Mouse (Mus musculus) adrenal gland (tissue): ENCODE measurements around the gene Tubb4b.

ENCODE experiments used
- intact Hi-C: fragments of 180-260 bp; cut with DNase I; formaldehyde crosslinking; loops from one replicate; pipeline ENCODE4 v1.15.1; 2025

Tubb4b gene

DNA sequence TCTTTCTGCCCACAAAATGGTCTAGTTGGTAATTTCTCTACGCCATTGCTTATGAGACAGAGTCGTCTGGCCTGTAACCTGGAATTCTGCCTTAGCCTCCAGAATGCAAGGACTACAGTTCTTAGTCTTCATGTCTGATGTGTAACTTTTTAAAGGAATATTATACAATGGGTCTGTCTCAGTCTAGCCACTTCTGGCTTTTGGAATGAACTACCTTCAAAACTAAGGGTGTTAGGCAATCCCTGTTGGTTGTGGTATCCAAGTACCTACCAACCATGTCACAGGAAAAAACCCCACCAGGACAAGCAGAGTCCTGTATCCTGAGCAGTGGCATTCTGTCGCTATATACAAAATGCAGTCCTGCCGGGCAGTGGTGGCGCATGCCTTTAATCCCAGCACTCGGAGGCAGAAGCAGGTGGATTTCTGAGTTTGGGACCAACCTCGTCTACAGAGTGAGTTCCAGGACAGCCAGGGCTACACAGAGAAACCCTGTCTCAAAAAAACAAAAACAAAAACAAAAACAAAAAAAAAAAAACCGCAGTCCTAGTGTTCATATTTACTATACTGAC, 1.4 kb upstream of the Tubb4b start:
- intact Hi-C loops: no loop called here

DNA sequence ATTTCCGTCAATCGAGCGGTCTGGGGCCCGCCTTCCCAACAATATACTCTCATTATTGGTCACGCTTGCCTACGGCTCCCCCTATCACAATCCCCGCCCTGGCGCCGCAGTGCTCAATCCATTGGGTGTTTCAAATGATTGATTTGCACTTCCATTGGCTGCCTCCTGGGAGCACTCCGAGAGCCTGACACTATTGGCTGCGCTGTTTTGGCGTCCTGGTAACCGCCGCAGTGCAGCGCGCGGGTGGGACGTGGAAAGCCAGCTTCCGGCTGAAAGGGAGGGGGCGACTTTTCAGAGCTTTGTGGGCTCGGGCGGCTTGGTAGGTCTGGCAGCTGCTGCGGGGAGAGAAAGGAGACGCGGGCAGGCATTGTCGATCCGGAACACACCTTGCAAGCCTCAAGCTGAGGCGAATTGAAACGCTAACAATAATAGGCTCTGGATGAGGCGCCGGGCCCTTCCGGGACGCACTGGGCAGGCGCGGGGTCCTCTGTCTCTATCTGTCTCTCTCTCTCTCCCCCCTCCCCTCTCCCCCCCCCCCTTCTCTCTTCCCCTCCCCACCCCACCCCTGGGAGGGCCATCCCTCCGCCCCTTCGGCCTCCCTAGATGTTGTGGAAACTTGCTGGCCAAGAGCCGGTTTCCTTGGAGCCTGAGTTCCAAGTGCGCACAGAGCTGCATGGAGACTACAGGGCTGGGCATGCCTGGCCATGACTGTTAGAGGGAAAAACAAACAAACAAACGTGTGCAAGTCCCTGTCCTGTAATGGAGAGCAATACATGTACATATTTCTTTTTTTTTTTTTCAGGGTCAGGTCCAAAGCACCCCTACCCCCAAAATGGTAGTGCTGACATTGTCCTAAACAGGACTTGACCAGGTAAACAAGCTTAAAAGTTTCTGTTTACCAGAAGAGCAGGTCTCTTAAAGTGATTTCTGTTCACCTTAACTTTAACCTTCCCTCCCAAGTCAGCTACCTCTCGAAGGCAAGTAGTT, 557 bp upstream of the Tubb4b start:
- intact Hi-C loops: no loop called here

- intact Hi-C loops: no loop called here
Observed at GRCm38 (mm10) chr2:25223681-25224491, 616 bp downstream of the Tubb4b start.

GRCm38 (mm10) chr2:25221331-25221772, 3.1 kb downstream of the Tubb4b start:
- intact Hi-C loops: no loop called here

- intact Hi-C loops: no loop called here
Observed at GRCm38 (mm10) chr2:25218445-25218844, 6.1 kb downstream of the Tubb4b start, which contains the start of gene Fam166a. Fam166a (plus strand) TSS chr2:25218745.

- intact Hi-C loops: no loop called here
Observed at GRCm38 (mm10) chr2:25217666-25218065, 6.8 kb downstream of the Tubb4b start.

GRCm38 (mm10) chr2:25214444-25214843, 10.1 kb downstream of the Tubb4b start, which contains the start of gene Stpg3:
Stpg3 (minus strand) TSS chr2:25214637.
- intact Hi-C loops: no loop called here

DNA sequence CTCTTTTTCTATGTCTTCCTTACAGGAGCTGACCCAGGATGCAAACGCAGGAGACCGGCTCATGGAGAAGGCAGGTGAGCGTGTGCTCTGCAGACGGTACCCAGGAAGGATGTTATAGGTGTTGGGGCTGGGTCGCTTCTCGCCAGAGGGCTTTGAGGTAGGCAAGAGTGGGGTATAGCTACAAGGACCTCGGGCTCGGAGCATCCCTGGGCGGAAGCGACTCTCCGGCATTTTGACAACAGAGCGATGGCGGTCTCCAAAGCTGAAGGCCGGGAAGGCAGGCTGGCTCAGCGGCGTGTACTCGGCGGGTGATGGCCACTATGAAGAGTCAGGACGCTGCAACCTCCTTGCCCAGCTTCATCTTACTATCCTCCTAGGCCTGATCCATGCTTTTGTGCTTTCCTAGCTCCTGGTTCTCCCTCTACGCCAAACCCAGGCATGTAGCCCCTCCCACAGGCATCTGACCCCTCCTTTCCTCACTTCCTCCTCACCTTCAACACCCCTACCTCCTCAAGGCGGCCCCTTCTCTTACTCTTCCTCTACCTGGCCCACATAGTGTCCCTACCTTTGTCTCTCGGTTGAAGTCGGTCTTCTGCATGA, 11.1 kb downstream of the Tubb4b start:
- intact Hi-C loops: no loop called here

DNA sequence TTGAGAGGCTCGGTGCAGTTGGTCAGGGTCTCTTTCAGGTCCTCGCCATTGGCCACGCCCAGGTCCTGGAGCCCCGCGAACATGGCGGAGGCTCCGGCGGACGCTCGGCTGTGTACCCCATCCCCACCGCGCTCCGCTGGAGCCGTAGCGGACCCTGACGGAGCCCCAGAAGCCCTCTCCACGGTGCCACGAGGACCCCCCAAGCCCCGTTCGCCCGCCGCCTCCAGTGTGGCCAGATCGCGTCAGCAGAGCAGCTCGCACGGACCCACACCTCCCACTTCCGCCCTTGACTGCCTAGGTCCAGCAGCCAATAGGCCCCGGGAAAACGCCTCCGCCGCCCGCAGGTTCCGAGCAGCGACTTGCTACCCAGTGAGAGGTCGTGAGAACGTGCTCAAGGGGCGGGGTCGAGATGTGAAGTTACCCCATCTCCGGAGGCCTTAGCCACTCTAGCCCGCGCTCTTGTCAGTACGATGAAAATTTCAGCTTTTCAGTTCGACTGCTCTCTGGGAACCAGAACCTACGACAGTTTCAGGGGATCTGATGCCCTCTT, 13.3 kb downstream of the Tubb4b start, which contains the start of gene Nelfb:
Nelfb (minus strand) TSS at position 369 of the 550 bp plus-strand sequence.
- intact Hi-C loops: no loop called here

GRCm38 (mm10) chr2:25210686-25211085, 13.8 kb downstream of the Tubb4b start:
- intact Hi-C loops: no loop called here

GRCm38 (mm10) chr2:25207593-25207992, 16.9 kb downstream of the Tubb4b start:
- intact Hi-C loops: no loop called here

- intact Hi-C loops: no loop called here
Observed at GRCm38 (mm10) chr2:25203631-25204214, 20.8 kb downstream of the Tubb4b start.

GRCm38 (mm10) chr2:25200631-25201030, 23.9 kb downstream of the Tubb4b start:
- intact Hi-C loops: no loop called here

DNA sequence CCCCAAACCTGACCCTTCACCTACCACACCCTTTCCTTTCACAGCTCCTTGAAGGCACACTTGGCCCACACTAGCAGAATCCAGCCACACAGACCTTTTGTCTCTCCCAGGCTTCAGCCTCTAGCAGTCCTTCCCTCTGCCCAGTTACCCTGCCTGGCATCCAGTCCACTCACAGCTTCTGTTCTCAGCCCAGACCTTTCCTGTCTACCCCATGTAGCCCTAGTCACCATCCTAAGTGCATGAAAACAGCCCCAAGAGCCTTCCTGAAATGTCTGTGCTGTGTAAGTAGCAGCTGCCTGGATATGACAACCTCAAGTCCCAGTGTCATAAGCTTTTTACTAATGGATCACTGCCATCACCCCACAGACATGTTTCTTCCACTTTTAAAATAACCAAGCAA, 26.6 kb downstream of the Tubb4b start:
- intact Hi-C loops: loop anchor here (10.0 kb wide), 1 partner anchor 137 kb away; the partner anchor contains the start of gene Man1b1

GRCm38 (mm10) chr2:25197191-25197590, 27.3 kb downstream of the Tubb4b start:
- intact Hi-C loops: loop anchor here (10.0 kb wide), 1 partner anchor 138 kb away; the partner anchor contains the start of gene Man1b1

DNA sequence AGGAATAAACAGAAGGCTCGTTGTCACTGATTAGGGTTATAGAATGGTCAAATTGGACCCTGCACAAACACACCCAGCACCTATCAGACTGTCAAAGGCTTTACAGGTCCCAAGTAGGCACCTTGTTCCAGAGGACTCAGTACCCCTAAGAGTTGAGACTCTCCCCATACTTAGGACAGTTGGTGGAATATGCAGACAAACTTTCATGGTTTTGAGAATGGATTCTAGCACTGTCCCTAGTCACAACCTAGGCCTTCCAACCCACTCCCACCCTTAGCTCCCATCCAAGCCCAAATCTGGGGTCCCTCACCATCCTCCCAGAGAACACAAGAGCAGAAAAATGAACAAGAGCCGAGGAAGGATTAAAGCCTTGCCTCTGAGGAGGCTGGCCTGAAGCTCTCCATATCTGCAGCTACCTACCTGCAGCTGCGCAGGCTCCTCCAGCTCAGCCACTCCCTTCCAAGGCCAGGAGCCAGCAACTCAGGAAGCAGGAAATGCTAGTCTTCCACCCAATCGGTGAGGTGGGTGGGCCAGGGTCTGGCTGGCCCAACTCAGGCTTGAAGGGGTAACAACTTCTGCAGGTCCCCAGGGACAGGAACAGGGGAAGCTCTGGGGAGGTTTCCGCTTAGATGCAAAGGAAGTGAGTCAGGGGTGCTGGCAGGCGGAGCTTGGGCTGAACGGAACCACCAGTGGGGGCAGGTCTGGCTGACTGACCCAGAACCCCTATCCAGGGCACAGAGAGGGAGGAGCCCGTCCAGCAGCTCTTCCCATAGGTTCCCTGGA, 28.1 kb downstream of the Tubb4b start, which contains the start of gene Tor4a:
Tor4a (minus strand) TSS at position 715 of the 783 bp plus-strand sequence.
- intact Hi-C loops: loop anchor here (10.0 kb wide), 1 partner anchor 138 kb away; the partner anchor contains the start of gene Man1b1

DNA sequence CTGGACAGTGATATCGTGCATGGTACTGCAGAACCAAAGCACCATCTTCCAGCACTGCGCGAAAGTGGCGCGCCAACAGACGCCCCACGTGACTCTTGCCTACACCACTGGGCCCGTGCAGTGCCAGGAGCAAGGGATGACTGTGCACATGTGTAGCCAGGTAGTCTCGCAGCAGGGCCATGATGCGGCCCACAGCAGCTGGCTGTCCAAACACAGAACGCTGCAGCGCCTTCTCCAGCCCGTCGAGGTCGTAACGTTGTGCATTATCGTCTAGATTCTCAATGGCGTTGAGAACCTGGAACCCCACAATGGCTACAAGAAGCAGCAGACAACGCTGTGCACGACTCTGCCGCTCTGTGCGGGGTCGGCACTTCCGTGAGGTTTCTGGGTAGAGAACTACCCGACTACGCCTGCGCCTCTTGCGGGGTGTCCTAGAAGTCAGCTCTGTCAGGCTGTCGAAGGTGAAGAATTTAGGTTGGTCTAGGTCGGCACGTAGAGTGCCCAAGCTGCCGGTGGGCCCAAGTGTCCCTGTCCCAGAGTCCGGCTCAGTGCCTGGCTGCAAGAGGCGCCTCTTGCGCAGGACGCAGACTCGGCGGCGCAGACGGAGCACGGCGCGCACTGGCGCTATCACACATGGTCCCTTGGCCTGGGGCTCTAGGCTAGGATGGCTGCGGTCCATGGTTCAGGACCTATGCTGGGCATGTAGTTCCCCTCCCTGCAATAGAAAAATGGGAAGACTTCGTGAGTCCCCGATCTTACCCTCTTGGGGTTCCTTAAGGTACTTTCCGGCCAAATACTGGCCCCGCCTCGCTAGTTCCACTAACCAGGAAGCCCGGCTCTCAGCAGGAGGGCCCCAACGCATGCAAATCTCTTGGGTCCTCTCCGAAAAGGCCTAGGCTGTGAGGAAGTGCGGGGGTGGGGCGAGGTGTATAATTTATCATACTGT, 29.0 kb downstream of the Tubb4b start:
- intact Hi-C loops: loop anchor here (10.0 kb wide), 1 partner anchor 139 kb away; the partner anchor contains the start of gene Man1b1
